Mouse (Mus musculus) liver, postnatal 0 days (tissue): ENCODE results near the gene Tmc1.

Experiments
- CTCF ChIP-seq: sonication (generic); IDR thresholded peaks from 2 replicates; pipeline ENCODE4 v1.5.1; 2016; ENCODE audit warnings: antibody characterized with exemption, low read depth
- EP300 ChIP-seq: IDR thresholded peaks from 2 replicates; pipeline ENCODE4 v1.6.1; 2016; ENCODE audit warnings: antibody characterized with exemption, low read depth, mild to moderate bottlenecking

DNA sequence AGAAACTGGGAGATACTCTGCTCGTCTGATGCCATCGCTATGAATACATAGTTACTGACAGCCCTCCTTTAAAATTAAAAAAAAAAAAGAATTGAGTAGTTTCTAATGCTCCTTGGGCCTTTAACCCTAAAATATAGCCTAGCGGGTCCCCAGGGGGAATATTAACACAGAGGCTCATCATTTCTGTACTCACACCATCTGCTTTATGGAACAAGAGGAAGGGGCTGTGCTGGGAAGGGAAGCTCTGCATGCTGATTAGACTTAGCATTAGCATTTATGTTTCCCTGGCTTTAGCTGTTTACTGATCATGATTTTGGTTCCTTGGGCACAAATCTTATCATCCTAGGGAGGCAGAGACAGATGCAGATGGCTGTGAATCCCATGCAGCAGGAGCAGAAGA lies 159.0 kb downstream of the Tmc1 start:
- TF ChIP-seq EP300 (no peak), CTCF (no peak)
